Mouse (Mus musculus) lung, postnatal 14 days (tissue): ENCODE measurements around the gene Gcsam.
A peak's percentile ranks its signal among the peaks of the same experiment; 100 is the strongest.

Experiments
- DNase-seq: peaks from one replicate; pipeline ENCODE4 v3.0.0; 2021

The Gcsam gene

DNA sequence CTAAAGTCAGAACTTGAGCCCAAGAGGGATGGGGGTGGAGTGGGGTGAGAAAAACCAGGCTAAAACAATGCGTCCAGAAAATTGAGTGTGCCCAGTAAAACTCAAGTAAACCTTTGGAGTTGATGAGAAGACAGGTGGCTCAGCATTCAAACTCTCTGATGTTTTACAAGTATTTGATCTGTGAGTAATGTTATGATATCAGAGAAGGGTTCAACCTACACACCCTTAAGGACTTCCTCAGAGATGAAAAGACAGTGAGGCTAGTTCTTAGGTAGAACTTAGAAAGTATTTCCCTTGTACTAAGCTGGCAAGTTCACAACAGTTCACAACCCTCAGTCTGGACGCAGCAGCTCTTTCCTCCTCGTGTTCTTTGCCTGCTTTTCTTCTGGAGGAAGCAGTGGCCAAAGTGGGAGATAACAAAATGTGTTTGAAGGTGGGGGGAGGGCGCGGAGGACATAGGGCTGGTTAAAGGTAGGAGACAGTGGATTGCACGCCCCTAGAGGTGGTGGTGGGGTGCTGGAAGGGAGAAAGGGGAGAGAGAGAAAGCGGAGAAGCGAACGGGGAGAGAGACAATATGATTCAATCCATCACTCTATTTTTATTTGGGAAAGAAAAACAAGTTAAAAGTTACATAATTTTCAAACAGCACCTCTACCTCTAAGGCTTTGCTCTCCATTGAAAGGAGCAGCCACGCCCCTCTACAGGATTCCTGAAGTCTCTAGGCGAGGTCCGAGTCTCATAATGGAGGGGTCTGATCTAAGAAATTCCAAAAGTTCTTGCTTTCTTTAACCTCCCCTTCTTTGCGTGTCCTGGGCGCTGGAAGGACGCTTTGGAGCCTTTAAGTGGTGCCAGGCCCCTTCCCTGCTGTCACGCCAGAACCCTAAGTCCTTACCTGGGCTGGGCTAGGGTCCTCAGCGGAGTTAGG, 43.1 kb downstream of the Gcsam start:
- no peak for DNase-seq

DNA sequence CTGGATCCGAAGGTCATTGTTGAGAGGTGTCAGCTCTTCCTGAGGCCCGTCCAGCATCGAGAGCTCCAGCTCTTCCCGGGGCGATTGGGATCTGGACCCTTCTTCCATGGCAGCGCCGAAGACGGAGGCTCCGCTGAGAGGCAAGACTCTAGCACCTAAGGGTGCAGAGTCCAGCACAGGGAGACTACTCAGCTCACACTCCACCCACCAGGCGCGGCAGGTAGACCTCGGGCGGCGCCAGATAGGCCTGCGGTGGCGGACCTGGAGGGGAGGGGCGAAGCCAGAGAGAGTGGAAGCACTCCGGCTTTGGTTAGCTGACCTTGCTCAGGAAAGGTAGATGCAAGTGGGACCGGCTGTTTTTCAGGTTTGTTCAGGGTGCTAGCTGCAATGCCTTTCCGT, 43.8 kb downstream of the Gcsam start, which contains the start of gene BC016579:
BC016579 (minus strand) TSS at position 135 of the 399 bp plus-strand sequence.
- DNase-seq = peak; percentile 14

DNA sequence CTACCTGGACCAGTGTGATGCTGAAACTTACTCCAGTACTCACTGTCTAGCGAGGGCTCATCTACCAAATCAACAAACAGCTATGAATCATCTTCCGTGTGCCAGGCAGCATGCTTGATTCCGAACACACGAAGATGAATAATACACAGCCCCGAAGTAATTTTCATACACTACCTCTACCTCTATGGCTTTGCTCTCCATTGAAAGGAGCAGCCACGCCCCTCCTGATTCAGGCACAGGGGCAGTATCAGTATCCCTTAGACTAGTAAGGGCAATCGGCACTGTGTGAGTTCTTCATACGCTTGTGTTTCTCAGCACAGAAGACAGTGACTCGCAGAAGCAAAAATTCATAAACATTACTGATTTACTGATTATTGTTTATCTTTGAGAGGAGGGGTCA, 44.3 kb downstream of the Gcsam start:
- DNase-seq = no peak

DNA sequence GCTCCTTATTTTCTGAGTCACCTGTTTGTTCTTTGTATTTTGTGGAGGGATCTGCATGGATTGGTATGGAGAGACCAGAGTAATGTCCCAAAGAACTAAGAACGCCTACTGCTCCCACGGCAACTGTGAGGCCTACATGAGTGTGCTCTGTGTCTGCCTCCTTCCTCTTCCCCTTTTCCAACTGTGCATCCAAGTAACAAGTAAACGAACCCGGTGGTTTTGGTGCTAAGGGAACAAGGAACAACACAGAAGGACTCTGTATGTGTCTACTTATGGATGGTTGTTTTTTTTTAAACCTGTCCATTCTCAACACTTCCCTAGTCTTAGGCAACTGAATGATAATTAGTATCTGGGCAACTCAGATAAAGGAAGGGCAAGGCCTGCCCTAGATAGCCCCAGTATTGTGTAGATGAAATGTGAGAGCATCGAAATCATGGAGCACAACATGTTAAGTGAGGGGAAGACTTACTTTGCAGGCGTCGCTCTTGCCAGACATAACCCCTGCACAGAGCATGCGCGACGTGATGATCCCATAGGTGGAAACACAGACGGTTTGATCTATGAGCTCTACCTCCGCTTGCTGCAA, 47.5 kb downstream of the Gcsam start:
- DNase-seq = no peak

DNA sequence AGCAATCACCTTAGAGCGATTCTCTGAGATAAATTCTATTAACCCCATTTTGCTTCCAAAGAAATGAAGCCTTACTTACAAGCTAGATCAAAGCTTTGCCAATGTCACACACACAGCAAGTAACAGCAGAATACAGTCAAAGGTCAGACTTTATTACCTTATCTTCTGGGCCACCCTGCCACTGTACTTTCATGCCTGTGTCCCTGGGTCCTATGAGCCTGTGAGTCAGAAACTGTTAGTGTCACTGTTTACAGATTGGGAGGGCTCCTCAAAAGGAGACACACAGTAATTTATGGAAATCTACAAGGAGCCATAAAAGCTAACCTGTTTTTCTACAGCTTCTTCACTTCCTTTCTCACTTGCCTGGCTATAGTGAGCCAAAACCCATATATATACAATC, 48.1 kb downstream of the Gcsam start:
- no peak for DNase-seq

DNA sequence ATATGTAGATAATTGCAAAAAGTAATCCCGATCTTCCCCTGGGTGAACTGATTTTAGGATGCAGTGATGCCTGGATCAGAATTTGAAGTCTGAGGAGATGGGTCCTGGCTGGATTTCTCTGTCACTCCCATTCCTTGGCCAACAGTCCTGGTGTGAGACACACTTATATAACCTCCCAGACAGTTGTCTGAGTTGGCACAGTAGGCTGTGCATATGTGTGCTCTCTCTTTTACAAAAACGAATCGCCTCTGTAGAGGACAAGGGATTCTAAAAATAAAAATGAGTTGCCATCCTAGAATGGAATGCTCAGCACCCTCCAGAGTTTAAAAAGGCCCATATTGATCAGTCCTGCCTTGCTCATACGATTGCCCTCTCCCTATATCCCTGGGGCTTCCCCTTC, 49.4 kb downstream of the Gcsam start:
- DNase-seq = no peak

DNA sequence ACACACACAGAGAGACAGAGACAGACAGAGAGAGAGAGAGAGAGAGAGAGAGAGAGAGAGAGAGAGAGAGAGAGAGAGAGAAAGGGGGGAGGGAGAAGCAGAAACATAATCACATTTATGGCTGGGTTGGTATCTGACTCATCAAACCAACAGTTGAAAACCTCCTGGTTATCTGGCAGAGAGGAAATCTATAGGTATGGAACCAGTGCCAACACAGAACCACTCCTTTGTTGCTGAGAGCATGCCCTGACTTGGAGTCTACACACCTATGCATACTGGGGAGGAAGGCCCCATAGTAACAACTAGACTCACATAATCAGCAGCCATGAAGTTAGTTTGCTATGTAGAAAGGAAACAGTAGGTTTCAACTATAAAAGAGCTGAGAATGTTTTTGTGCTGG, 52.2 kb downstream of the Gcsam start:
- DNase-seq = no peak

DNA sequence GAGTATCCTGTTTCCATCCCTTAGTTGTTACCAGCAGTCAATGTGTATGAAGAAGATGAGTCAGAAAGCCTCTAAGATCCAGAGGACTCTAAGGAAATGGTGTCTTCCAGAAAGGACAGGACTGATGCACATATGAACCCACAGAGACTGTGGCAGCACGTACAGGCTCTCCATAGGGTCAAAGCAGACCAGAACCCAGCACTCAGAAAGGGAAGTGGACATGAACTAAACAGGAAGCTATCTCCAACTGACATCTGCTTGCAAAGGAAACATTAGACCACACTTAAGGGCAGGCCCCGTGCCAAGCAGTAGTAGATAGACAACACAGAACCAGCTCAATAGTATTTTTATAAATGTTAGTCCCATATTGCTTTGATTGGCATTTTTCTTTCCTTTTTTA, 56.0 kb downstream of the Gcsam start:
- peak; percentile 32 for DNase-seq

DNA sequence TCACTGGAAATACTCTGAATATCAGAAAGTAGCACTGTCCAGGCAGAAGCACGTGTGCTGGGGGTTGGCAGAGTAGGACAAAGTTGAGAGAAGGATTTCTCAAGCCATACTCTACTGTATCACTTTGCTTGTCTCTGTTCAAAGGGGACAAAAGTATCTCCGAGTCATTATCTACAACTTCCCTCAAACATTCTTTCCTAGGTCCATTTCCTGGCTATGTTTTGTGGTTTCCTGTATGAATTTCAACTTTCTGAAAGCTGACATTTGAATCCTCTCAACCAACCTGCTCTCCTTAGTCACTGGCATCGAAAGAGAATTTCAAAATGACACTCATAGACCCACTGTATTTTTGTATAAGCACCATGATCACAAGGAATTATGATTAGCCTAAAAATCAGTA, 58.0 kb downstream of the Gcsam start:
- no peak for DNase-seq

DNA sequence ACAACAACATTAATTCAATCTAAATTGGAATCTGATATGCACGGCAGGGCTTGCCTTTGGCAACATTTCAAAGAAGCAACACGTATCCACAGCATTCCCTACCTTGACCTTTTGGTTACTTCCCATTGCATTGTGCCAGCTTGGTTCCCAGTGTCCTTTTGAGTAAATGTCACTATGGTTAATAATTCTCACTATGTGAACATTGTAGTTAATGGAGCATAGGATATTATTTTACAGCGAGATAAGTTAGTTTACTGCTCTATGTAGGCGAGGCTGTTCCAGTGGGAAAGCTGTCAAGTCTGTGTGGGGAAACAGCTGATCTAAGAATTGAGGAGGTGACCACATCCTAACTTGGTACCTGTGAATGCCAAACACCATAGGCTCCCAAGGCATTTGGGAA, 59.8 kb downstream of the Gcsam start:
- DNase-seq = no peak
